Mouse (Mus musculus) lung, adult 2 months (tissue): Measurements from ENCODE around the gene Sh3rf3.

ENCODE experiments used
- CTCF ChIP-seq: fragments of 200-500 bp; IDR thresholded peaks from 2 replicates; pipeline ENCODE4 v1.5.1; 2011; ENCODE audit warnings: mild to moderate bottlenecking, low read length, control low read depth; ENCODE audit not compliant: insufficient read depth
- POLR2A ChIP-seq: fragments of 200-500 bp; IDR thresholded peaks from 2 replicates; pipeline ENCODE4 v1.6.1; 2011; ENCODE audit warnings: low read depth, mild to moderate bottlenecking, control low read depth, low read length, borderline replicate concordance; ENCODE audit errors: extremely low read depth

- TF ChIP-seq POLR2A (no peak), CTCF (no peak)
These were observed 637 bp downstream of the Sh3rf3 start for GRCm38 (mm10) chr10:58813801-58814191.
